Mouse (Mus musculus) bone marrow, adult 2 months (tissue): ENCODE results near the gene Exd2.
"Not testable (repeated sequence)": the region's sequence is repeated elsewhere in the genome, so short reads cannot be mapped to it uniquely, and the experiment has no call there.

Experiments
- CTCF ChIP-seq: fragments of 200-500 bp; IDR thresholded peaks from 2 replicates; pipeline ENCODE4 v1.5.1; 2011; ENCODE audit warnings: low read length, control low read depth; ENCODE audit not compliant: control insufficient read depth, insufficient read depth
- POLR2A ChIP-seq: fragments of 200-500 bp; IDR thresholded peaks from 2 replicates; pipeline ENCODE4 v1.6.1; 2011; ENCODE audit warnings: low read depth, mild to moderate bottlenecking, control low read depth, low read length, borderline replicate concordance; ENCODE audit not compliant: control insufficient read depth

DNA sequence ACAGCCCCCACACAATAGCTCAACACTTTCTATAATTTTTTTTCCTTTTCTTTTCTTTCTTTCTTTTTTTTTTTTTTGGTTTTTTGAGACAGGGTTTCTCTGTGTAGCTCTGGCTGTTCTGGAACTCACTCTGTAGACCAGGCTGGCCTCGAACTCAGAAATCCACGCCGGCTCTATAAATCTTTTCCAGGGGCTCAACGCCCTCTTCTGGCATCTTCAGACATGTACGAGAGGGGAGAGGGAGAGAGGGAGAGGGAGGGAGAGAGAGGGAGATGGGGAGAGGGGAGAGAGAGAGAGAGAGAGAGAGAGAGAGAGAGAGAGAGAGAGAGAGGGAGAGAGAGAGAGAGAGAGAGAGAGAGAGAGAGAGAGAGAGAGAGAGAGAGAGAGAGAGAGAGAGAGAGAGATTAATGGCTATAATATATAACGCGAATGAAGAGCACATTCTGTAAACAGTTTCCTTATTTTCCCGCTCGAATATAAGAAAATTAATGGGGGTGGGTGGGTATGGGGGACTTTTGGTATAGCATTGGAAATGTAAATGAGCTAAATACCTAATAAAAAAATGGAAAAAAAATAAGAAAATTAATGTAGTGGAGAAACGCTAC is 501 bp upstream of the Exd2 start:
- not testable (repeated sequence) for TF ChIP-seq POLR2A, CTCF
